Mouse (Mus musculus): ENCODE results near the gene Zfp113.

Zfp113 gene

DNA sequence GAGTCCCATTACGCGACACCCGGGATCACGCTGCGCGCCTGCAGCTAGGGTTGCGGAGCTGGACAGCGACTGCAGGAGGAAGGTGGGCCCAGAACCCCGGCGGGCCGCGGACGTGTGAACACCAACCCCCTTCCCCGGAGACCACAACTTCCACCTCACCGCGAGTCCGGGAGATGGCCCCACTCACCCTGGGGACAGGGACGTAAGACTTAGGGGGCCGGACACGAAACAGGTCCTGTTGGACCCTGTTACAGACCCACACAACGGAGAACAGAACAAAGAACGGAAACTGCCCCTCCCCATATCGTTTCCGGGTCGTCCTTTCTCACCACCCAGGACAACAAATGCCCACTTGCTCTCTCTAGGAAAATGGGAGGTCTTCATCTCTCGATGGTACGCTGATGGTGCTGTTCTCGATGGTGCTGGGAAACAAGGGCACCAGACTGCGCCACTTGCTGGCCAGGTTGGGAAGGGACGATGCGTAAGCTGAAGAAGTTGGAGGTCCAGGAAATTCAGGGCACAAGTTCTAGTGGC, at the start of gene Zfp113:
TSS of gene Zfp113 (minus strand) at position 302 of the 534 bp plus-strand sequence.
- no peak for TF ChIP-seq GATA4 (IDR thresholded peaks at IDR 0.05; ENCODE audit: insufficient replicate concordance, low read length)

- no peak for TF ChIP-seq GATA4 (IDR thresholded peaks at IDR 0.05; ENCODE audit: insufficient replicate concordance, low read length)
These were observed 46.5 kb upstream of the Zfp113 start for GRCm38 (mm10) chr5:138202086-138202485.

GRCm38 (mm10) chr5:138199576-138199975, 44.0 kb upstream of the Zfp113 start:
- TF ChIP-seq GATA4 (IDR thresholded peaks at IDR 0.05; ENCODE audit: insufficient replicate concordance, low read length): no peak

GRCm38 (mm10) chr5:138195463-138195862, 39.9 kb upstream of the Zfp113 start:
- TF ChIP-seq GATA4 (IDR thresholded peaks at IDR 0.05; ENCODE audit: insufficient replicate concordance, low read length): no peak

- TF ChIP-seq GATA4 (IDR thresholded peaks at IDR 0.05; ENCODE audit: insufficient replicate concordance, low read length): no peak
These were observed 39.3 kb upstream of the Zfp113 start for GRCm38 (mm10) chr5:138194755-138195345.

- 0 out of 2 replicates have a peak, but pooled peaks have one; percentile 5 for TF ChIP-seq GATA4 (IDR thresholded peaks at IDR 0.05; ENCODE audit: insufficient replicate concordance, low read length)
These were observed 38.5 kb upstream of the Zfp113 start, which contains the start of gene Mblac1 for GRCm38 (mm10) chr5:138193771-138194727. Gene Mblac1 (plus strand): TSS chr5:138194314.

- TF ChIP-seq GATA4 (IDR thresholded peaks at IDR 0.05; ENCODE audit: insufficient replicate concordance, low read length): no peak
These were observed 32.2 kb upstream of the Zfp113 start for GRCm38 (mm10) chr5:138187661-138188306.

DNA sequence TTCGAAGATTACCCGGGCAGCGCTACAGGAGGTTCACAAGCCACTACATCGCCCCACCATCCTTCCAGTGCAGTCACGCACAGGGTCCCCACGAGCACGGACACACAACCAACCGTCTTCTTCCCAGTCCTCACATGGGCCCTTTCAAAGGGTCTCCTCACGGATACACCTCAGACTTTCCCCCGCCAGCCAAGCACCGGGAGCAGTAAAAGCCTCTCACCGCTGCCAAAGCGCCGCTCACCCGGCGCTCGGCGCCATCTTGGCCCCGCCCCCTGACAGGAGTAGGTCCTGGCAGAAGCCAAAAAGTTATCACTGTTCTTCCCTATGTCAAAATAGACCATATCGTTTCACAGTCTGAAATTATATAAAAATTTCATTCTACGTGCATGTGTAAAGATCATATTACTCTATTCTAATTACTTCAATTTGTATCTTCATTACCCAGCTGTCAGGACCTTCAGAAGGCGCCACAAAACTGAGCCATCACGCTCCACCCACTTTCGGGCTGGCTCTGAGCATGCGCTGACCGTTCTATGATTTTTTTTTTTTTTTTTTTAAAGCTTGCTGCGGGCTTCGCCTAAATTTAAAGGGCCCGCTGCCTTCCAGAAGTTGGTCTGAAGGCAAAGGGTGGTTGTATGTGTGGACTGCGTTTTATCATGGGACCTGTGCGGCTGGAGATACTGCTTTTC, 31.6 kb upstream of the Zfp113 start, which contains the start of the genes Taf6 and Cnpy4:
TSS of gene Taf6 (minus strand) at position 502 of the 689 bp plus-strand sequence.
TSS of gene Cnpy4 (plus strand) at position 536 of the 689 bp plus-strand sequence.
- TF ChIP-seq GATA4 (IDR thresholded peaks at IDR 0.05; ENCODE audit: insufficient replicate concordance, low read length): no peak

GRCm38 (mm10) chr5:138173217-138173616, 17.7 kb upstream of the Zfp113 start:
- no peak for TF ChIP-seq GATA4 (IDR thresholded peaks at IDR 0.05; ENCODE audit: insufficient replicate concordance, low read length)

DNA sequence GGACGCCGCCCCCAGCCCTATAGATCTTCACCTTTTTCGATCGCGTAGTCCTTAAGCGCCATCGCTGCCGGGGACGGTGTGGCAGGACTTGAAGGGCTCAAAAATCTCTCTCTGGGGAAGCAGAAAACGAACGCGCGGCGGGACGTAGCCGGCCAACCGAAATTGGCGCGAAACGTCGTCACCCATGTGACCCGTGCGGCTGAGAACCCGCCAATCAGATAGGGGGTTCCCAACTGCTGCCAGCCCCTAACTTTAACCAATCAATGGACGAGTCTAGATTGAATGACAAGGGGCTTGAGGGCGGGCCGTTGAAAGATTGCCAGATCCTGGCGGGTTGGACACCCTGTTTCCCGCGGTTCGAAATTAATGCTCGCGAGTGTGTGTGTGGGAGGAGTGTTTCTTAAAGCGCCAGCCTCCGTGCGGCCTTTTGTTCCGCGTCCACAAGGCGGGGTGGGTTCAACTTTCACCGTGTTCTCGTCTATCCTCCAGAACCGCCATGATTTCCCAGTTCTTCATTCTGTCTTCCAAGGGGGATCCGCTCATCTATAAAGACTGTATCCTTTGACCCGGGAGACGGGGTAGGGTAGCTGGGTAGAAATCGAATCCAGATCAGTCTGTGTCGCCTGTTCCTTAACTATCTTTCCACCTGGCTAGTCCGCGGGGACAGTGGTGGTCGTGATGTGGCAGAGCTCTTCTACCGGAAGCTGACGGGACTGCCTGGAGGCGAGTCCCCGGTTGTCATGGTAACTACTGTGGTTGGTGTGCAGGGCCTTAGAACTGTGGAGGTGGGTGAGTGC, 16.3 kb upstream of the Zfp113 start, which contains the start of the genes Ap4m1 and Mcm7:
TSS of gene Ap4m1 (plus strand) at position 308 of the 797 bp plus-strand sequence.
TSS of gene Mcm7 (minus strand) at position 728 of the 797 bp plus-strand sequence.
- peak; percentile 71; the same call in 1 of the 2 replicates for TF ChIP-seq GATA4 (IDR thresholded peaks at IDR 0.05; ENCODE audit: insufficient replicate concordance, low read length)

DNA sequence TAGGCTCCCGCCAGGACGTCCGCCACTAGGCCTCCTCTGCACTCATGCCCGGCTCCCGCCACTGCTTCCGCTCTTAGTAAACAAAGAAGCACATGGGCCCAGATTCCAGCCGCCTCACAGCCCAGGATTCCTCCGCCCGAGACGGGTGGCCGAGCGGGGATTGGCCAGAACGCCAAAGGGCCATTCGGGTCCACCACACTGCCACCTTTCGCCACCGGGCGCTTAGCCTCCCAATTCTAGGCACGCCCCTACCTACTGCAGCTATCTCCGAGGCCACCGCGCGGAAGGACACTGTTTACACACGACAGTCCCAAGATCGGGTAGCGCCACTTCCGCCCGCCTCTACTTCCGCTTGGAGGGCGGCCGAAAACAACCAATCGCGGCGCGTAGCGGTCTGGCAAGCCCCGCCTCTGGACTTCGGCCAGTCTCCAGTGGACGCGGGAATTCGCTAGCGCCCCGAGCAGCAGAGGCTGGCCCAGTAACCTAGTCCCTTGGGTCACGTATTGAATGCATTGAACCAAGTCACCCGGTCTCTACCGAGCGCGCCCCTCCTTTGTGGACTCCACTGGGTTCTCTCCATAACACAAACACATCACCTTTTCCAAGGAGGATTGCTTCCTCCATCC, 15.5 kb upstream of the Zfp113 start:
- peak; percentile 93 for TF ChIP-seq GATA4 (IDR thresholded peaks at IDR 0.05; ENCODE audit: insufficient replicate concordance, low read length)

GRCm38 (mm10) chr5:138165594-138165993, 10.1 kb upstream of the Zfp113 start:
- no peak for TF ChIP-seq GATA4 (IDR thresholded peaks at IDR 0.05; ENCODE audit: insufficient replicate concordance, low read length)

DNA sequence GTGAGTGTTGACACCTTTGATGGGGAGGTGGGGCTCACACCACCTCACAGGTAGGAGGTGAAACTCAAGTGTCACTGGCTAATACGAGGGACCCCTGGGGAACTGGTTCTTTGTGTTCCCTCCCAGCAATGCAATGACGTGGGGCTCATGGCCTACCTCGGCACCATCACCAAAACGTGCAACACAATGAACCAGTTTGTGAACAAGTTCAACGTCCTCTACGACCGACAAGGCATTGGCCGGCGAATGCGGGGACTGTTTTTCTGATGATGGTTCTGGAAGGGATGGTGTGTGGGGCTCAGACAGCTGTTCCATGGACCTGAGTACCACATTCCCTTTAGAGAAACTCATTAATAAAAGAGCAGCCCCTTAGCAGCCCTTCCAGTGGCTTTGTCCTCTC, 8.1 kb upstream of the Zfp113 start:
- TF ChIP-seq GATA4 (IDR thresholded peaks at IDR 0.05; ENCODE audit: insufficient replicate concordance, low read length): no peak
